Mouse (Mus musculus) kidney, adult 9 months (tissue): Measurements from ENCODE around the gene D430041D05Rik.
"Not testable (repeated sequence)": the region's sequence is repeated elsewhere in the genome, so short reads cannot be mapped to it uniquely, and the experiment has no call there.

Source experiments
- DNase-seq: peaks from one replicate; pipeline ENCODE4 v3.0.0; 2022

Gene D430041D05Rik

DNA sequence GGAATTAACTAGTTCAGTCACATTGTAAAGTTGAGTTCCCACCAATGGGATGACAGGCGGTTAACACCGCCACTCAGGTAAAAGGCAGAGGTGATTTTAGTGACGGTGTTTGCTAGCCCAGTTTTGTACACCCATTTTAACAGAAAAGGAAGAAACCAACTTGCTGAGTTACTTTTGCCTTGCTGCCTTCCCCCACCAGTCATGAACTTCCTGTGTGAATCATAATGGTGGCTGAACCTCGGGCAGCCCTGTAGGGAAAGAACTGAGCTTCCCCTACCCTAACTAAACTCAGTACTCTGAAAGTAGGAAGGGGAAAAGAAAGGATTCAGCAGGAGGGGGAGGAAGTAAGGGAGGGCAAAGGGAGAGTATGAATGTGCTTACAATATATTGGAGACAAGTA lies 300.8 kb downstream of the D430041D05Rik start:
- no peak for DNase-seq

DNA sequence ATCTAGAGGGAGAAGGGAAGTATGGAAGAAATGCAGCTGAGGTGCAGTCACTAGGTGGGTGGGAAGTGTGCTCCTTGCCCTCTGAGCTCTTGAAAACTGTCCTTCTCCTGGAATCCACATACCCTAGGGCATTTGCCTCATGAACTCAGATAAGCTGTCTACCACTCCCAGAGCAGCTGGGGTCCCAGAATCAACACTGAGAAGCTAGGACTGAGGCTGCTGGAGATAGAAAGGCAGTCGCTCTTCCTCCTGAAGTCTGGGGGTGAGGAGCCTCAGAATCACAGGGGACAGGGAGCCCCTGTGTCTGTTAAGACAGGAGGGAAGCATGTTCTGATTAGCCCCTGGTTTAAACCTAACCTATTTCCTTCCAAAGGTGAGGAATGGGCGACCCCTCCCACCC lies 301.3 kb downstream of the D430041D05Rik start:
- DNase-seq: no peak

GRCm38 (mm10) chr2:104109021-104109420 lies 301.8 kb downstream of the D430041D05Rik start:
- not testable (repeated sequence) for DNase-seq

DNA sequence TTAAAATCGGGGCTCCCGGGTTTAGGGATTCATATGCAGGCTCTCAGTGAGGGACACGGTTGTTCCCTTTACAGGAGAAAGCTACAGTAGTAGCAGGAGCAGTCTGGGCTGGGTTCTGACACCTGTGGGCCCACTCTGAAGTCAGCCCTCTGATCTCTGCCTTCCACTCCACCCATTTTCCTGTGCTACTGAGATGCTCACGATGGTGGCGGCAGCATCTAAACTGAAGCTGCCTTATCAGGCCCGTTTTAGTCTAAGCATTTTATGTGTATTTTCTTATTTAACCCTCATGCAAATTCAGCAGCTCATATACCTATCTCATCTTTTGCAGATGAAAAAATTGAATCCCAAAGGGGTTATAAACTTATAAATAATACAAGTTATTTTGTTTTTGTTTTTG lies 306.0 kb downstream of the D430041D05Rik start:
- DNase-seq: no peak

DNA sequence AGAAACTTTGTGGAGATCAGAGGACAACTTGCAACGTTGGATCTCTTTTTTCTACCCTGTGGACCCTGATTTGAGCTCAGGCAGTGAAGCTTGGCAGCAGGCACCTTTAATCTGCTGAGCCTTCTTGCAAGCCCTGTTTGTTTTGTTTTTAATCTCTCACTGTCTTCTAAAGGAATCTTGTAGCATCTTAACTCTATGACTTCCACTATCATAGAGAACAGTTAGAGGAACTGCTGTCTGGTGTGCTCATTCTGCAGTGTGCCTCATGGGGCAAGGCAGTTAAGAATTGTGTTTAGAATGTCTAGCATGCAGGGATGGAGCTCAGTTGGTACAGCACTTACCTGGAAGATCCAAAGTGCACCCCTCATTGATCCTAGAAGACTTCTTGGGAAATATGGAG lies 310.9 kb downstream of the D430041D05Rik start:
- DNase-seq: no peak

GRCm38 (mm10) chr2:104099231-104099585 lies 311.6 kb downstream of the D430041D05Rik start:
- DNase-seq: no peak

DNA sequence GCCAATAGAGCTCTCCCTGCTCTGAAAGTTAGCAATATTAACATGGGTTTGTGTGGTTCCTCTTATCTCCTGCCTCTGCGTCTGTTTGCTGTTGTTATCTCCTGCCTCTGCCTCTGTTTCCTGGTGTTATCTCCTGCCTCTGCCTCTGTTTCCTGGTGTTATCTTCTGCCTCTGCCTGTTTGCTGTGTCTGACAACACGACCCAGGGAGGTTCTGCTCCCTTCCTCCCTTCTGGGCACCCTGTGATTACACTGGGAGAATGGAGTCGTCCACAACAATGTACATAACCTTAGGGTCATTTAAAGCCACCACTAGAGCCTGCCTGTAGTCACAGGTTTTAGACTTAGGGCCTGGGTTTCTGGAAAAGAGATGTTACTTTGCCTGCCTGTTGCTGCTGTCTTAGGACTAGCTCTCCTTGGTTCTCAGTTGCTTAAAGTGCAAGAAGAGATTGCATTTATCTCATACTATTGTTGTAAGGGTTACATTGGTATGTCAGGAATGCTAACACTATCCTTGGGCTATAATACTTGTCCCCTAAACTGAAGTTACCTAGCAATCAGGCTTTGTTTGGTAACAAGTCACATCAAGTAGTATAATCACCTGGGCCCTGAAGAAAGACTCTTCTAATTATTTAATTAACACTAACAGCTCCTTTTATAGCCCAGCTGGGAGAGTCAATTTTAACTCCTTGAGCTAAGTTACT lies 312.1 kb downstream of the D430041D05Rik start:
- DNase-seq: no peak

- not testable (repeated sequence) for DNase-seq
These were observed 313.4 kb downstream of the D430041D05Rik start for GRCm38 (mm10) chr2:104097396-104097795.

GRCm38 (mm10) chr2:104096796-104097195 lies 314.0 kb downstream of the D430041D05Rik start:
- not testable (repeated sequence) for DNase-seq

- no peak for DNase-seq
These were observed 314.6 kb downstream of the D430041D05Rik start for GRCm38 (mm10) chr2:104096256-104096655.

DNA sequence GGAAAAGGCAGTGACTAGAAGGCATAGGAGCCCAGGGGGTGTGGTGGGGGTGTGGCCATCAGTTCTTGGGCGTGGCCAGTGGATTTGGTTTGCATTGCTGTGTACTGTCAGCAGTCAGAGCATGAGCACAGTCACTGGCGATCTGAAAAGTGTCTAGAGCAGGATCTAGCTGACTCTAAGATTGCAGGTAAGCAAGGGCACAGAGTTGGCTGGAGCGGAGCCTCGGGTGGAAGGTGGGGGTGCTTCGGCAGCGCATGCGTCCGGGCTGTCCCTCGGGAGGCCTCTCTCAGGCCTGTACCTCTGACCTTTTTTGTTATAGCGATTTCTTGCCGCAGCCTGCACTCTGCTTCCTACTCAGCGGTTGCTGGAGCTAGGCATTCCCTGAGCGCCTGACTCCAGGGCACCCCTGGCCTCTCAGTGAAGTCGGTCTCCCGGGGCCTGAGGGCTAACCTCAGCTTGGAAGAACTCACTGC lies 315.0 kb downstream of the D430041D05Rik start, which contains the start of gene Cd59a:
Cd59a (plus strand) TSS at position 61 of the 473 bp plus-strand sequence.
- DNase-seq: peak; percentile 94

- DNase-seq: no peak
These were observed 317.5 kb downstream of the D430041D05Rik start for GRCm38 (mm10) chr2:104093305-104093704.
